Mouse (Mus musculus): ENCODE measurements at regions not wholly inside any gene's neighbourhood (a gene's known extent, or its start where the extent isn't known, plus 50 kb on each side); places are given as distances from the start of the nearest gene placed in this dataset.
"Not testable (repeated sequence)": the region's sequence is repeated elsewhere in the genome, so short reads cannot be mapped to it uniquely, and the experiment has no call there.

DNA sequence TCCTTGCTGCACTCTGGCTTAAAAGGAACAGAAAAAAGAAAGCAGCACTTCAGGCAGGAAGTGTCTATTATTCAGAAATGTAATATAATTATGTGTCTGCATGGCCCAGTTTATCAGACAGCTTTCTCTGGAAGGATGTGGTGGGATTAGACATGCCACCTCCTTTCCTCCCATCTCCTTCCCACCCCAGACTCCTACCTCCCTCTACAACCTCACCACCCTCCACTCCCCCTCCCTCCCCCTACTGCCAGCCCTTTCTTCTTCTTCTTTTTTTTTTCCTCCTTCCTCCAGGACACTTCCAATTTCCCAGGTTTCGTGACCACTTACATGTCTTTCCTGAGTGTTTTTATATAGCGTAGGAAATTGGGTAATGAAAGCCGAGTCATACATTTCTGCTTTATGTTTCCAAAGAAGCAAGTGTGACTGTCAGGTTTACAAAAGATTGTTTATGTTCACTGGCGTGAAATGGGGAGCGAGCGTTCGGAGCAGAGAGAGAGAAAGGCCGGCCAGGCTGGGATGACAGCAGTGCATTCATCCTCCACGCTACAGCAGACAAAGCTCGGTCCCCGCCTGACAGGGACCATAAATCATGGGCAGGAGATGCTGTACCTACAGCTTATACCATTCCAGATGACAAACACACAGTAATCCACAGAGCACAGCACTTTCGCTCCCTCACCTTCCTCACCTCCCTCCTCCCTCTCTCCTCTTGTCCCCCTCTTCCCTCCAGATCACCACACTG, 354.6 kb upstream of the Zfp703 start:
- no peak for DNase-seq

DNA sequence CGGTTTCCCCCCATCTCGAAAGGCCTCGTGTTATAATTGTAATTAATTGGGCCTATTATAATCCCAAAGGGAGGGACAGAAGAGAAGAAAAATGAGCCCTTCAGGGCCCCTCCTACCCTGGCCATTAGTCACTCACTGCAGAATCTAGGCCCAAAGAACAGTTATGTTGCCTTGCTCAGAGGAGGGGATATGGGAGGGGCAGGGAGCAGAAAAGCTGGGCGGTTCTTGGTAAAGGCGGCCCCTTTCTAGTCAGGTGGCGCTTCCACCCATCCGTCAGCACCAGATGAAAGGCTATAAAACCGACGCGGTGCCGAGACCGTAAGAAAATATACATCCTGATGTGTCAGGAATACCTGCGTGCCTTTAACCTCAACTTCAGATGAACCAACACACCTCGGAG, 350.9 kb upstream of the Zfp703 start:
- no peak for DNase-seq

DNA sequence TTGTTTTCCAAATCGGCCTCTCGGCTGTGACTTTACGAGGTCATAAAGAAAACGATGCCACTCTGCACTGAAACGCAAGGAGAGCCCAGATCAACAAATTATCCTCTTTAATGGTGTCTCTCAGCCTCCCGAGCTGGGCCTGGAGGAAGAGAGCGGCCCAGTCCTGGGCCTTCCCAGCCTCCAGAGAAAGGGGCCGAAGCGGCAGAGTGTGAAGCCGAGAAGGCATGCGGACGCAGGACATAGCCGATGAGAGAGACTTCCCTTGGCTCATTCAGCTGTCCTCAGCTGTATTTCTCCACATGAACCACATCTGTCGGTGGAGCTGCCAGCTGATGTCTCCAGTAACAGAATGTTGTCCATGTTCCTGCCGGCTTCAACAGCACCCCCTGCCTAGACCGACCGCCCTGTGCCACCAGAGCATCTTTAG, 350.5 kb upstream of the Zfp703 start:
- no peak for DNase-seq

DNA sequence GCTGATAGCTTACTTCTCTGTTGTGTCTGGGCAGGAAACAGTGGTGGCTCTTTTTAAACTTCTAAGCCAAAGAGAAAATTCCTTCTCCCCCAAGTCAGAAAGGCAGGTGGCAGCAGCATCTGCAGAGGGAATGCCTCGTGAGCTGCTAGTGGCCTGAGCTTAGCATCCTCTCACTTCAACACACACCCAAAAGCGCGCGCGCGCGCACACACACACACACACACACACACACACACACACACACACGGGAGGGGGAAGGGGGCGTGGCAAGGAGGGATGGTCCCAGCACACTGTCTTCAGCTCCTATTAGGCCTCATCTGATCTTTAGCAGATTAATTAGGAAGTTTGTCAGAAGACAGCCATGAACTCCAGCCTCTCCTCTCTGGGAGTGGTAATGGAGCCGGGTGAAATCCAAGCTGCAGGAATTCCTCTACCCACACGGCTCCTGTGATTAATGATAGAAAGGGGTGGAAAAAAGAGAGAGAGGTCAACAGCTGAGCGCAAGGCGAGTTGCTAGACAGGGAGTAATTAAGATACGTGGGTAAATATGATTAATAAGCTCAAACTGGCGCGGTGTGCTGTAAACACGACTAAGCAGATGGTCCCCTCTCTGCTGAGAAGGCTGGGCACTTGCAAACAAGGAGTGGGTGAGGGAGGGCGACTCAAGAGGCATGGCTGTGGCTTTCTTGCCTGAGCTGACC, 349.8 kb upstream of the Zfp703 start:
- DNase-seq = no peak

DNA sequence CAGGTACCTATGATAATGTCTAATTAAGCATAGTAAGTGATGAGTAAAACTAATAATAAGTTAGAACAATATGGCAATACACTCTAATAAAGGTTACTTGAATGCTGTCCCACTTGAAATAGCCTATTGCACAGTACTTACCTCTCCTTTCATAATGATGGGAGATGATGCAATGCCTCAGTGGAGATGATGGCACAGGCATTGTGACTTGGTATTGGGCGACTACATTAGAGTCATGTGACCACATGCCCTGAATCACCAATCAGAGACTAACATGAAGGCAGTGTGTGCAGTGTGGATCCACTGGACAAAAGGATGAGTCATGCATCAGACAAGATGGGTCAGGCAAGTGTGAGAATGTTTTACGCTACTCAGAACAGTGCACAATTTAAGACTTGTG, 346.6 kb upstream of the Zfp703 start:
- no peak for DNase-seq

DNA sequence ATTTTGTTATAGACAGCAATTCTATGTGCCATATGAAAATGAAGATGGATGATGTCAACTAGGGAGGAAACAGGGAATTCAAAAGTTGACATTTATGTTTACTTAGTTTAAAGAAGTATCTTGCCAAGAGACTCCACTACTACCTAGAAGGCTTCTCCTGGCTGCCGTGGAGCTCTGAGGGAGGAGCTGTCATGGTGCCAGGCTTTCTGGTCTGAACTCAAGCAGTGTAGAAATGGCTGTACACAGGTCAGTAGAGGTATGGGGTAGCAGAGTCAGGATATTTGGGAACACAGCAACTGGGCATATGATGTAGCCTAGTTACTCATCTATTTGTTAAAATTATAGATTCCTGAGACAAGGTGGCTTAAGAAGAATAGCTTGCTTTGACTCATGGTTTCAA, 341.4 kb upstream of the Zfp703 start:
- DNase-seq = no peak

DNA sequence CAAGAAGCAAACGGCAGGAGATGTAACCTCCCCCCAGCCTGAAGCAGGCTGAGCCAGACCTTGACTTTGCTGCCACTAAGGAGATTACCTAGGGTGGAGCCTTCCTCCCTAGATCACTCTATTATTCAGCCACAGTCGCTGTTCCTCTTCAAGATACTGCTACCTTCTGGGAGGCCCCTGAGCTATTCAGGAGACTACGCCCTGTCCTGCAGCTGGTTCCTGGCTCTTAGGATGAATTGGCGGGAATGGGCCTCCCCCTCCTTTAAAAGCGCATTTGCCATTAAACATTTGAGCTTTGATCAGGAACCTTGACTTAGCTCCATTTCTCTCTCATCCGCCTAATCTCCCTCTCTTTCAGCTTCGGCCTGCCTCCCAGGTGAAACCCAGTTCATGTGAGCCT, 331.8 kb upstream of the Zfp703 start:
- not testable (repeated sequence) for DNase-seq

DNA sequence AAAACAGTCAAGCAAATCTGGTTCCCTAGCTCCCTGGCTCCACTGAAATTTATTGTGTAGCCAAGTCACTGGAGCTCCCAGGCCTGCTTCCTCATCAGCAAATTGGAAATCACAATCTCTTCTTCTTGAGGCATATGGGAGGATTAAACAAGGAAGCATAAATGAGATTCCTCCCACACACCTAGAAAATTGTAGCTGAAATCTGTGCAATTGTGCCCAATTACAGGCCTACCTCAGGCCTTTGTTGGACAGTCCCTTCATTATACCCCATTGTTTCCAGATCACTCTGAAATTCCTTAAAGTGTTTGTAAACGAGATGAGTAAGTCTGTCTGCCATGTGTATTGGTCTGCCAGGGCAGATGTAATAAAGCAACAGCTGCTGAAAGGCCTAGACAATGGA, 326.8 kb upstream of the Zfp703 start:
- DNase-seq = no peak

DNA sequence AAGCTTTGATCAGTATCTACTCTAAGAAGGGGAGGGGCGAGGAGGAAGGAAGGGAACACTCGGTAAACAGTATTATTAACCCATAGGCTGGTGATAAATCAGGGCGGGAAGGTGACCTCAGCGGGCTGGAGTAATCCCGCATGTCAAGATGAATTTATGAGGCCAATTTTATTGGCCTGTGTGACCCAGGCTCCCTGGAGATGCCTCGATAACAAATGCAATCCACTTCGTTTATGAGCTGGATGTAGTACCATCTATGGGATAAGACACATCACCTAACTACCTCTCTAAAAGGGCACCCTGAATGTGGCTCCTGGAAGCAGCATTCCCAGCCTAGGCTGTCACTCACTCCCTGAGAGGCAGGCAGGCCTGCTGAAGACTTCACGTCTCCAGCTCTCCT, 321.2 kb upstream of the Zfp703 start:
- DNase-seq = no peak

DNA sequence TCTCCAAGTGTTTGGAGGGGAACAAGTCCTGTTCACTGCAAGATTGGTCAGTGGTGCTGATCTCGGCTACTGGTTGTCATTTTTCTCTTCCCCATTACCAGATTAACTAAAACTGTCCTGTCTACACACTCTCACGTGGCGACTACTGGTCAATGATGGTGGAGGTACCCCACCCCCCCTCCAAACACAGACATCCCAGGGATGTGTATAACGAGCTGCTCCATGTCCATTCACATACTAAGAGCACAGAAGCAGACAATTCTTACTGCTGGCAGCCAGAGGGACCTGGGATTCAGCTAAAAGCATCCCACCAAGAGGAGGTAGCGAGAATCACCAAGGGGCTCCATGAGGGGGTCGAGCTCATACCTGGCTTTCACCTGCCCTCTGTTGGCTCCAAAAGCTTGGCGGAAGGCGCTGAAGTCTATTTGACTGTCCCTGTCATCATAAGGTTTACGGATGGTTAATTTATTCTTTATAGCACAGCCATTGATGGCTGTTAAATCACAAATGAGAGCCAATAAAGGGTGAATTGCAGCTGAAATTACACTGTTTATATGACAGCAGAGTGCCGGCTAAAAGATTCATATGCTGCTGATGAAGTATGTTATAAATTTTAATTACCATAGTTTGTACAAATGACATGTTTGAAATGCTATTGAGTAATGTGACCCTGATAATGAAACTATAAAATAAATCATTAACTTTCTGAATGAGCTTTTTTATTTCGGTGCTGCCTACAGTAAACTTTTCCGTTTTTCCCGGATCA, 320.6 kb upstream of the Zfp703 start:
- DNase-seq = no peak

DNA sequence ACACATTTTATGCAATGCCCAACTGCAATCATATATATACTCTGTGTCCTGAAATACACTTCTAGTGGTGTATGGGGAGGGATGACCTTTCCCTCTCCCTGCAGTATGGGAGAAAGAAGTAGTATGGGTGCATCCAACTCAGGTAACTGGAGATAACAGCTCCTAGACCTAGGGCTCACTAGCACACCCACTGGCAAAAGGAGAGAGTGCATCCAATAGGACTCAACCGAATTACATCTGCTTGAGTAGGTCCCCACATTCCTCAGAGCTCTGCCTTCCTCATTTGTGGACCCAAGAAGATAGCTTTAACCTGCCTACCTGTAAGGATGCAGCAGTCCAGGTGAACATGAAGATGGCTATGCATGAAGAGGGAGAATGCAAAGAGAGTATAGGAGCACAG, 317.7 kb upstream of the Zfp703 start:
- no peak for DNase-seq

DNA sequence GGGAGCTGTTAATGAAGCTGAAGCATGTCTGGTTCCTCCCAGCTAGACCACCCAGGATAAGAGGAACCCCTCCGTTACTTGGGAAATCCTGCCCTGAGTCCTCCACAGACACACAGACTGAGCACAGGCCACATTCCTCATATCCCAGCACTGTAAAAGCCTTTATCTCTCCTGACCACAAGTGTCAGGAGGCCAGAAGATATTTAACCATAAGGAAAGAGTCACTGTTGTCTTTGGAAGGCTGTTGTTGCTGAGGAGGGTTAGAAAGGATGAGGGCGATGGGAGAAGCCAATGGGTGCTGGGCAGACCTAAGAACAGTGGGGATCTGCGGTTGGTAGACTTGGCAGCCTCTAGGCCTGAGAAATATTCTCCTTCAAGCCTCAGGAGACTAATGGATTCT, 307.6 kb upstream of the Zfp703 start:
- no peak for DNase-seq

DNA sequence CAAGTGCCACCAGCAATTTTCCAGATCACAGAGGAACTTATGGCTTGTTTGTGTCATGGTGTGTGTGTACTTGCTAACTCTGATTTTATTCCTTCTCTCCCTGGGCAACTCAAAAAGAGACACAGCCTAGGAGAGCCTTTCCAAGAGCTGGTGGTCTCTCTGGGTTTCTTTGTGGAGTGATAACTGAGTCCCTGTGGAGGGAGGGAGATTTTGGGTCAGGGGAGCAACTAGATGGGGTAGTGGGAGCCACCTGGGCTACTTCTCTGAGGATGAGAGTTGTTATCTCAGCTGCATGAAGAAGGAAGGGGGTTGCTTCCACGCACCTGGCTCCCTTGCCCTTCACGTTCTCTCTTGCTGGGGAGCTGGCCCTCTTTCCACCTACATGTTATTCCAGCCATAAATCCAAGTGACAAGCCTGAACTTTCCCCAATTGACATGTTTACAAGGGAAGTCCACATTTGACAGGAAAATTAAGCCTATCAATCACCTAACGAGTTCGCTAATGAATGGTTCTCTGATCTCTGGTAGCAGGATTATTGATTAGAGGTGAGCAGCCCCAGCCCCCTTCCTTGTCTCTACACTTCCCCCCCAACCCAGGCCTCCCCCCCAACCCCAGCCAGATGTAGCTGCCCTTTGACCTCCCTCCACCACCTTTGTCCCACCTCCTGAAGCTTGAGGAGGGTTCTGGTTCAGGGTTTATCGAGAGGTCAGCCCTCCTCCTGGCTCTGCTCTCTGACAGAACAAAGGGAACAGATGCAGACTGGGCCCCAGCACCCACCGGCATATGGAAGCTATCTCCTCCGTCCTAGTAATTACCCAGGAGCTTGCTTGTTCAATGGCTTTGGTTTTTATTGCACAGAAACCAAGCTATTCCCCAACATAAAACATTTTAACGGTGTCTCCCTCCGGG, 304.4 kb upstream of the Zfp703 start:
- DNase-seq = no peak

DNA sequence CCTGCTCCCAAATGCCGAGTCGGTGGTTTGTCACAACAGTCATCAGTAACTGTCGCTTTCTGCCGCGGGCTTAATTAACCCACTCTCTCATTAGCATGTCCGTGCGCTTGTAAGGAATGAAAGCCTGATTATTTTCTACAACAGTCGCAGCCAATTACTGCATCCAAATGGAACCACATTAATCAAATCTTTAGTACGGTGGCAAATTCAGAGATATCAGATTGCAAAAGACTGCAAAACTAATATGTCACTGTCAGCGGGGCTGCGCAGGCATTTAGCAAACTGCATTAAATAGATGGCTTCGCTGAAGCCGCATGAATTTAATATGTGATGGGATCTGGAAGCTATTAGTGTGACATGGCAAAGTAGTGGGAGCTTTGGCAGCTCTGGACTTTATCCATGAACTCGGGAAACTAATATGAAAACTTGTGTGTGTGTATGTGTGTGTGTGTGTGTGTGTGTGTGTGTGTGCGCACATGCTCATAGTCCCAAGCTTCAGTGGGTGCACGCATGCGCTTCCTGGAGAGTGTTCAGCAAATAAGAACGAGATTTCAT, 299.5 kb upstream of the Zfp703 start:
- no peak for DNase-seq

DNA sequence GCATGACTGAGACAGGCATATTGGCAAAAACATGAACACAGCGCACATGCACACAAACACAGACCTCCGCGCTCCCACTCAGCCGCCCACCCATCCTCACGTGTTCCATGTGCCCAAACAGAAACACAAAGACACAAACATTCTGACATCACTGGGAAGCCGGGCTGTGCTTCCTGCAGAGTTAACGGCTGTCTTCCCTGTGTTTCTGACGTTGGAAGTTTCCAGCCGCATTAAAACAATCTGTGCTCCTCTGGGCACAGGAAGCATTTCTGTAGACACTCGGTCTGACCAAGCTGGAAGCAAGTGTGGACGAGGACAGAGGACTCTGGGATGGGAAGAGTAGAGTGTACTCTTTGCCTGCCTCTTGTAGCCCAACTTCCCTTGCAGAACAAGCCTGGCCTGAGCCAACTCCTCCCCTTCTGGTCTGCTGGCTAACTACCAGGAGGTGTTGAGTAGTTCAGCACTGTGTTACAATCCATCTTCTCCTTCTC, 296.2 kb upstream of the Zfp703 start:
- peak; percentile 67 for DNase-seq

DNA sequence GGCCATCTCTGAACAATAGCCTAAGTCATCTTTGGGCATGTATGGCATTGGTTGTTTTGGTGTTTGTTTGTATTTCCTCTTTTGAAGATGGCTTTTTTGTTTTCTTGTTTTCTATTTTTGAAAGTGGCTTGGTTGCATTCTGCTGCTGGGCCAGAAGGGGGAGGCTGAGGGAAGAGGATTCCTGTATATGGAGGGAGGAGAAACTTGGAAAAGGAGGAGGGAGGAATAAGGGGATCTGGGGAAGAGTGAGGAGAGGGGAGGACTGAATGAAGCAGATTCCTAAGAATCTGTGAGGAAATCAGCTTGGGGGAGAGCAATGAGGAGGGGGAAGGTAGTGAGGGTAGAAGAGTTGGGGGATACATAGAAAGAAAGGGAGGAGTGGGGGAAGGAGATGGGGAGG, 290.0 kb upstream of the Zfp703 start:
- peak; percentile 30 for DNase-seq

DNA sequence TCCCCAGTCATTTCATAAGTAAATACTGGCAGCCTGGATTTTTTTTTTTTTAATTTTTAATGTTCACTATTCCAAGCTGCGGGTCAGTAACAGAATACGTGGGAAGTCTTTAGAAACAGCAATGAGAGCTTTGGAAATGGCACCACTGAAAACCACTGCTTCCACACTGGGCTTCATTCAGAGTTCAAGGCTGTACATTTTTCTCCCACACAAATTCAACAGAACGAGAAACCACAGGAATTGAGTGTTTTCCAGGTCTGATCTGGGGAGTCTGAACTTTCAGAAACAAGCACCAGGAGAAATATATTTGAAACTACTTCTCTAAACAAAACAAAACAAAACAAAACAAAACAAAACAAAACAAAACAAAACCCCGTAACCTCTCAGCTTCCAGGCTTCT, 289.1 kb upstream of the Zfp703 start:
- DNase-seq = no peak

DNA sequence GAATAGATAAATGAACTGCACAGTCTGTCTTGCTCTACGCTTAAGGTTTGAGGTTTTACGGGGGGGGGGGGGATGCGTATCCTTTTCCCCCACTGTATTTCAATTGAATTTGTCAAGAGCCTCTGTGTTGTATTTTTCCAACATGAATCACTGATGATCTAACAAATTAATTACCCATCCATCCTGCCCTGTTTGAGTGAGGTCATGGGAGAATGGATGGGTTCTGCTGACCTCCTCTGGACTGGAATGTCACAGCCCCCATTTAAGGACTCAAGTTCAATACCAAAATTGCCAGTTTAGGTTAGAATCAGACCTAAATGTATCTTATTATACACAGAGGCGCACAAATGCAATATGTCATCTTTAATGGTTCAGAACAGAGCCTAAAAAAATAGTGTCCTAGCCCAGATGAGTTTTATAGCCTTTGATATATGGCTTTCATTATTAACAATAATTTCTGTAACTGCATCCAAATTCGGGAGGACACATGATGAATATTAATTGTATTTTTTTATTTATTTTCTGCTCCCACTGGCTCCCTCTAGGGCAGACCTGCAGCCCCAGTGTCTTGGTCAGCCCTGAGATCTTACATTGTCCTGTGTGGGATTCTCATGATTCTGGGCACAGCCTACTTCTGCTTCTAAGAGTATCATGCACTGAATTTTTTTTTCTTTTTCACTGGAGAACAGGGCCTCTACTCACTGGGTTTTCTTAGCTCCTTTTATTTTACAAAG, 288.2 kb upstream of the Zfp703 start:
- DNase-seq = no peak

DNA sequence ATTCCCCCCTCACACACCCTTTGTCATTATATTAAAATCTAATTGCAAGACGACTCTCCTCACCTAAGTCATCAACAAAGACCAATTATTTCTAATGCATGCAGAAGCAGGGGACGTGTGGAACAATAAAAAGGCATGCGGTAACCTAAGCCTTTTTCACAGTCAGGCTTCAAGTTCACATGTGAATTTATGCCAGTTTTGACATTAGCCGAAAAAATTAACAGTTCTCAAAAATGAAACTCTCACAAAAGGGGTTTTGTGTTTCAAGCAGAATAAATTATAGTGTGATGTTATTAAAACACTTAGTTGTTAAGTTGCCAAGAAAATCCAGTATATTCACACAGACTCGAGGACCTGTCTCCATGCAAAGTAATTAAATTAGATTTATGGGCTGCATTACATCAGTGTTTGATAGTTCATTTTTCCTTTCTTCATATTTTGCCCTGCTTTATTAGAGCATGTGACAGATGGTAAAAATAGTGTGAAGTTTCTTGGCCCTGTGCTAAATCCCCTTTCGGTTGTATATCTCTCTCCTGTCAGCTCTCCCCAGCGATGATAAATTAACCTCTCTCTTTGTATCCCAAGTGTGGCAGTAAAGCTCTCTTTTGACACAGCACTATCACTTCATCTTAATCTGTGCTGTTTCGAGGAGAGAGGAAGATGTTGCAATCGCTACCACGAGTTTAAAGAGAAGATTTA, 287.5 kb upstream of the Zfp703 start:
- no peak for DNase-seq

DNA sequence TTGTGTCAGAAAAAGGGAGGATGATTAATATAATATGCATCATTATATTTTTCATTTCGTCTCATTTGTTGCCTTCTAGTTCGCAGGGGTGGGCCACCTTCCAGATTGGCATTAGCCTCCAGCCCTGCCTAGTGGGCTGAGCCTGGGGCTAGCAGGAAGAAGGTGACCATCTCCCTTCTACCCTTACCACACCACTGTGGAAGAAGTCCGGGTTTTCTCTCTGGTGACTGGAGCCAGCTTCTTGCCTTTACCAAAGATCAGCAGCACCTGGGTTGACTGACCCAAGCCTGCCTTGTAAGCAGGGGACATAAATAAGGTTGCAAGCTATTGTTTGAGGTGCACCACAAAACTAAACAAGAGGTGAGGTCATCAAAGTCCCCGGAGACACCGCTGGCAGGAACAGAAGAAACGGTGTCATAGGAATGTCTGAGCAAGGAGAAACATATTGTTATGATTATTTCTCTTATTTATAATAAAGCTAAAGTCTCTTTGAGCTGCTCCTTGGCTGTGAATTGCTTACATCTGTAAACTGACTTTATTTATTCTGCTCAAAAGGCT, 286.9 kb upstream of the Zfp703 start:
- DNase-seq = no peak

Measured in cerebellum, adult 11-12 months (tissue).